Mouse (Mus musculus) CH12.LX (cell line): ENCODE data around the gene 4933415A04Rik.

ENCODE experiments used
- CHD1 ChIP-seq: IDR thresholded peaks from 2 replicates; pipeline ENCODE4 v1.6.1; 2012; ENCODE audit warnings: low read depth, low read length, improper control_type of control experiment, inconsistent platforms
- CTCF ChIP-seq, 2 experiments: IDR thresholded peaks in 1 of 2; conservative IDR thresholded peaks in 1 of 2; 2 replicates each; pipeline ENCODE4 v1.5.1; 2011 to 2012; ENCODE audit warnings: low read depth in 2 of 2, low read length in 2 of 2, improper control_type of control experiment in 1 of 2, inconsistent platforms in 1 of 2, mild to moderate bottlenecking in 1 of 2, moderate library complexity in 1 of 2
- EP300 ChIP-seq: IDR thresholded peaks from 2 replicates; pipeline ENCODE4 v1.6.1; 2011; ENCODE audit warnings: low read length, improper control_type of control experiment
- IRF4 ChIP-seq: IDR thresholded peaks from 2 replicates; pipeline ENCODE4 v1.6.1; 2014; ENCODE audit warnings: low read depth, mild to moderate bottlenecking, inconsistent platforms, low read length, improper control_type of control experiment
- KAT2A ChIP-seq: IDR thresholded peaks from 2 replicates; pipeline ENCODE4 v1.6.1; 2012; ENCODE audit warnings: low read length, improper control_type of control experiment, inconsistent platforms; ENCODE audit not compliant: insufficient replicate concordance
- MXI1 ChIP-seq: IDR thresholded peaks from 2 replicates; pipeline ENCODE4 v1.6.1; 2011; ENCODE audit warnings: mild to moderate bottlenecking, low read depth, low read length, improper control_type of control experiment
- SMC3 ChIP-seq: IDR thresholded peaks from 2 replicates; pipeline ENCODE4 v1.6.1; 2011; ENCODE audit warnings: low read depth, low read length, improper control_type of control experiment
- ZNF384 ChIP-seq: IDR thresholded peaks from 2 replicates; pipeline ENCODE4 v1.6.1; 2012; ENCODE audit warnings: low read depth, low read length, improper control_type of control experiment, inconsistent platforms

- TF ChIP-seq ZNF384 (no peak), SMC3 (no peak), CTCF (conservative IDR thresholded peaks at IDR 0.05 in 1 of 2, IDR thresholded peaks at IDR 0.05 in 1 of 2; ENCODE audit: low read depth in 2 of 2, low read length in 2 of 2) (no peak), EP300 (no peak), IRF4 (no peak), MXI1 (no peak), CHD1 (no peak), KAT2A (no peak)
Measured at GRCm38 (mm10) chr11:43632566-43632965, 45.7 kb downstream of the 4933415A04Rik start.
